Mouse (Mus musculus) cortical plate, adult 2 months (tissue): ENCODE measurements around the gene Camk1d.

Experiments used
- CTCF ChIP-seq: fragments of 200-500 bp; IDR thresholded peaks from 2 replicates; pipeline ENCODE4 v1.5.1; 2011; ENCODE audit warnings: mild to moderate bottlenecking, control low read depth, low read length; ENCODE audit not compliant: insufficient read depth; ENCODE audit errors: extremely low read depth
- POLR2A ChIP-seq: fragments of 200-500 bp; IDR thresholded peaks from 2 replicates; pipeline ENCODE4 v1.6.1; 2011; ENCODE audit warnings: mild to moderate bottlenecking, low read length, control low read depth; ENCODE audit not compliant: insufficient read depth; ENCODE audit errors: extremely low read depth

DNA sequence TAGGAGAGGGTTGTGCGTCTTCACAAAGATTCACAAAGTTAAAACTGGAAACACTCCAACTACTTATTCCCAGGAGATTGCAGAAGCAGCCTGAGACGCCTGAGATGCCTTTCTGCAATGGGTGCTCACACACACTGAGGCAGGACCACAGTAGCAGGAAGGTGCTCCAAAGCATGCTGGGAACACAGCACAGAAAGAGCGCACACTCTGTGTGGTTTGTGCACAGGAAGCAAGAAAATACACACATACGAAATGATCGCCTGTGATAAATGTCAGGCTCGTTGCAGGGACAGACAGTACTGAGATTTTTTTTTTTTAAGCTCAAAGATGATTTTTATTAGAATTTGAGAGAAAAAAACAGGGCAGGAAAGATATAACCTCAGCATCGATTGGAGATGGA lies 227.7 kb downstream of the Camk1d start:
- TF ChIP-seq CTCF (no peak), POLR2A (no peak)
